Mouse (Mus musculus): ENCODE measurements around the gene Kctd19. TPM values are rescaled to one million over a fixed set of nuclear protein-coding genes. Genes with fewer than 3 reads are reported as not detected.

Kctd19 gene
- polyA plus RNA-seq (2012; ENCODE audit: insufficient read depth, low replicate concordance): not detected in 2 replicates

DNA sequence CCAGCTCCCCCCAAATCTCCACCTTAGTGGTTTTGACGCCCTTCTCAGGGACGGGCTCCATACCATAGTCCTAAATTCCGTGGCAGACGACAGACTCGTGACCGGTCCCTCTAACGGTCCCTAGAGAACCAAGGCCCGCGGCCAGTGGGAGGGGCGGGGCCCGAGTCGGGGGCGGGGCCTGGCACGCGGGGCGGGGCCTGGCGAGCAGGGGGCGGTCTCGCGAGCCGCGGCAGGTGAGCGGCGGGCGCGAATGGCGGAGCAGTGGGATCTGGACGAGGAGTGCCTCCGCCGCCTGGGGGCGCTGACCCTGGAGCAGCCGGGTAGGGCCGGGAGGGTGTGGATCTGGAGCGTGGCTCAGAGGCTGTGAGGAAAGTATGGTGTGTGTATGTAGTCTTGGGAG, at the start of gene Kctd19, which contains the start of gene Lrrc36:
TSS of gene Kctd19 (minus strand) at position 112 of the 400 bp plus-strand sequence.
TSS of gene Lrrc36 (plus strand) at position 181 of the 400 bp plus-strand sequence.
- Histone ChIP-seq H3K27me3 (replicated peaks) (peaks cover 41% of the 10 kb centered on the region), H3K9me3 (peaks cover 11% of the 10 kb centered on the region), H3K4me1 (peaks cover 13% of the 10 kb centered on the region), H3K36me3 (replicated peaks; ENCODE audit: low read length) (no peaks in the 10 kb centered on the region), H3K4me3 (replicated peaks) (peak within 1 kb of the TSS; percentile 86)
- TF ChIP-seq FLI1 (IDR thresholded peaks at IDR 0.05; ENCODE audit: low read length) (no peak), GATA1 (IDR thresholded peaks at IDR 0.05; ENCODE audit: borderline replicate concordance, low read length) (no peak)

DNA sequence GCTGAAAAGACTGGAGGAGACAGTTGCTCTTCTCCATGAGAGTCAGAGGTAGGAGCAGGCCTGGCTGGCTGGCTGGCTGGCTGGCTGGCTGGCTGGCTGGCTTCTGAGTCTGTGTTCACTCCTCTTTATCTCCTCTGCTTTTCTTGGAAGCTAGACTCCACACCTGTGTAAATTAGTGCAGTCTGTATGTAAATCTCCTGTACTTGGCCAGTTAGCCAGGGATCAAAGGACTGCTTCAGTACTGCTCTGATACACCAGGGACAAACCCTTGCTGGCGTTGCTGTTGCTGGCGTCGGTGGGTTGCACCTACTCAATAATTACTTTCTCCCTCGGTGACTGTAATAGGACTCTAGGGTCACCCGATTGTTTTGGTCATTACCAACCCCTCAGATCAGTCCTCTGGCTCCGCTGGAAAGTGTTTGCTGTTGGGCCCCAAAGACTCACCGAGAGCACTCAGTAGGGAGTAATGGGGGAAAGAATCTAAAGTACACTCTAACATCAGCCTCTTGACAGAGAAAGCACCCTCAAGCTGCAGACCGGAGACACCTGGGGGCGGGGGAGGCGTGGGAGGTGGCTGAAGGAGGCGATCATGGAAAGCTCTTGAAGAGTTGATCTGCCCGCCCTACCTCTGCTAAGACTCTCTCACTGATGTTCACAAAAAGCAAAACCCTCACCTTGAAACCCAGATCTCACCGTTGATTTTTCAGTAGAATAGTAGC, 47.9 kb upstream of the Kctd19 start:
- peaks cover 7% of the 10 kb centered on the region; the same call in 1 of the 2 replicates for H3K4me1 ChIP-seq
- no peaks in the 10 kb centered on the region for H3K9me3 ChIP-seq
- TF ChIP-seq GATA1 (IDR thresholded peaks at IDR 0.05; ENCODE audit: borderline replicate concordance, low read length): no peak
- peaks cover 58% of the 10 kb centered on the region for H3K27me3 ChIP-seq (replicated peaks)
- H3K36me3 ChIP-seq (replicated peaks; ENCODE audit: low read length): no peaks in the 10 kb centered on the region
- H3K4me3 ChIP-seq (replicated peaks): no peak overlapping the region

DNA sequence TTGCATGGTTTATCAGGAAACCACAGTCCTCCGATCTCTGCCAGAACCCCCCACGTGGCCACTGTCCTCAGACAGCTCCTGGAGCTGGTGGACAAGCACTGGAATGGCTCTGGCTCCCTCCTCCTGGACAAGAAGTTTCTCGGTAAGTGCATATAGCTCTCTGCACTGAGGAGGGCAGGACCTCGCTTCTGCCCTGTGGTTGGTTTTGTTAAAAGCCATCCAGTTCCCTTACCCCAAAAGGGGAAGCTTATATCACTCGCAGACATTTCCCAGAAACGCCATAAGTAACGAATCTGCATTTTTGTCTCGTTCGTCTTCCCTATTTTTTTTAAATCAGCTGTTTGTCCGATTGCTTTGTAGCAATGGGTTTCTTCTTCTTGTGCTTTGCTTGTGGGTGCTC, 41.9 kb upstream of the Kctd19 start:
- no peaks in the 10 kb centered on the region for H3K9me3 ChIP-seq
- peak overlapping the region; percentile 88 for H3K4me3 ChIP-seq (replicated peaks)
- peaks cover 23% of the 10 kb centered on the region for H3K27me3 ChIP-seq (replicated peaks)
- H3K4me1 ChIP-seq: peaks cover 25% of the 10 kb centered on the region
- TF ChIP-seq FLI1 (IDR thresholded peaks at IDR 0.05; ENCODE audit: low read length) (no peak), GATA1 (IDR thresholded peaks at IDR 0.05; ENCODE audit: borderline replicate concordance, low read length) (no peak)
- no peaks in the 10 kb centered on the region for H3K36me3 ChIP-seq (replicated peaks; ENCODE audit: low read length)

DNA sequence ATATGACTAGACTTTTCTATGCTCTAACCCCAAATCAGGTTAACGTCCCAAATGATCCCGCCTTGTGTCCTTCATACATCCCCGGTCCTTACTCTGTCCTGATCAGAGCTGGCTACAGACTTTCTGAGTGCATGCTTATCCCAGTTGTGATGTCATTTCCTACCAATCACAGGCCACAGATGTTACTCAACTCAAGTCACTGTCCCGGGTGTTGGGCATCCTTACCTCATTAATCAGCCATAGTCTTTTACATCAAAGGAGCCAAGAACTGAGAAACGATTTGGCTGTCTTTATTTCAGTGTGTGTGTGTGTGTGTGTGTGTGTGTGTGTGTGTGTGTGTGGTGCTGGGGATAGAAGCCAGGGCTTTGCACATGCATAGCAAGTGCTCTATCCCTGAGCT, 40.8 kb upstream of the Kctd19 start:
- H3K4me3 ChIP-seq (replicated peaks): no peak overlapping the region
- H3K27me3 ChIP-seq (replicated peaks): peaks cover 28% of the 10 kb centered on the region
- no peak for TF ChIP-seq GATA1 (IDR thresholded peaks at IDR 0.05; ENCODE audit: borderline replicate concordance, low read length)
- TF ChIP-seq FLI1 (IDR thresholded peaks at IDR 0.05; ENCODE audit: low read length): no peak
- H3K36me3 ChIP-seq (replicated peaks; ENCODE audit: low read length): no peaks in the 10 kb centered on the region
- peaks cover 25% of the 10 kb centered on the region for H3K4me1 ChIP-seq
- H3K9me3 ChIP-seq: no peaks in the 10 kb centered on the region

DNA sequence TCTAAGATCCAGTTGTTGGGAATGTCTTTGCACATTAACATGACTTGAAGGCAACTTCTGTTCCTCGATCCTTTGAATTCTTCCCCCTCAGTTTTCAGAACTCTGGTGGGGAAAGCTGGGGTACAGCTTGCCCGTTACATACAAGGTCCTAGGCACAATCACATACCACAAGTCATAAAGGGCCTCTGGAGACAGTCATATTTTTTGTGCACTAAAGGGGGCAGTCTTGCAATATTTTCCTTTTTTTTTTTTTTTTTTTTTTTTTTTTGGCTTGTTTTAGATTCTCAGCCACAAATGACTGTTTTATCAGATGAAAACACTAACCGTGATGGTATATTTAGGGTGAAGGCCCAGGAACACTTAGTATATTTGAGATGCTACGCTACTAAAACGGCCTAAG, 40.0 kb upstream of the Kctd19 start:
- Histone ChIP-seq H3K4me3 (replicated peaks) (peak overlapping the region; percentile 9), H3K9me3 (no peaks in the 10 kb centered on the region), H3K36me3 (replicated peaks; ENCODE audit: low read length) (no peaks in the 10 kb centered on the region), H3K27me3 (replicated peaks) (peaks cover 32% of the 10 kb centered on the region), H3K4me1 (peaks cover 28% of the 10 kb centered on the region)
- TF ChIP-seq GATA1 (IDR thresholded peaks at IDR 0.05; ENCODE audit: borderline replicate concordance, low read length) (no peak), FLI1 (IDR thresholded peaks at IDR 0.05; ENCODE audit: low read length) (no peak)

DNA sequence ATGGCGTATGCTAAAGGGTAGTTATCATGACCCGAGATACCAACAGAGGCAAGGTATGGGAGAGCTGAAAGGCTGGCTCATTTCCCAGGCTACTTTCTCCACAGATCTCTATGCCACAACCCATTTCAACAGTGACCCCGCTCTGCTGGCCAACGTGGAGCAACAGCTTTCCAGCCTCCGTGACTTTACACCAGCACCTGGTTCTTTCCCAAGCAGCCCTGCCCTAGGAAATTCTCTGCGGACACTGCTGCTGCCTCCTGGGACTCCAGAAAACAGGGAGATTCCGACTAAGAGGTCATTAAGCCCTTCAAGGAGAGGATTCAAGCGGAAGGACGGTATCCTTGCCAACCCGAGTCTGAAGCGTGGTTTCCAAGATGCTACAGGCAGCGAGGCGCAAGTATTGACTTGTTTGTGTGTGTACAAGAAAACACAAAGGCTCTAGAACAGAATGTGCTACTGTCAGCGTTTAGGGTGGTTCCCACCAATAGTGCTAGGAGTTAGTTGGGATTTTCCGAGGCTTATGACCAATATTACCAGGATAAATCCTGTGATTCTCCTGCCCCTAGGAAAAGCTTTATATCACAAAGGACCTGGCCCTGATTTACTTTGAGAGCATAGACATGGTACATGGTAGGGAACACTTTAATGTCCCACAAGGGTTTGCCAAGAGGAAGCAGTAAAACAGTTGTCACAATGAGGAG, 38.8 kb upstream of the Kctd19 start:
- H3K4me3 ChIP-seq (replicated peaks): no peak overlapping the region
- H3K27me3 ChIP-seq (replicated peaks): peaks cover 29% of the 10 kb centered on the region
- TF ChIP-seq GATA1 (IDR thresholded peaks at IDR 0.05; ENCODE audit: borderline replicate concordance, low read length): no peak
- TF ChIP-seq FLI1 (IDR thresholded peaks at IDR 0.05; ENCODE audit: low read length): no peak
- no peaks in the 10 kb centered on the region for H3K9me3 ChIP-seq
- H3K4me1 ChIP-seq: peaks cover 30% of the 10 kb centered on the region
- H3K36me3 ChIP-seq (replicated peaks; ENCODE audit: low read length): no peaks in the 10 kb centered on the region

DNA sequence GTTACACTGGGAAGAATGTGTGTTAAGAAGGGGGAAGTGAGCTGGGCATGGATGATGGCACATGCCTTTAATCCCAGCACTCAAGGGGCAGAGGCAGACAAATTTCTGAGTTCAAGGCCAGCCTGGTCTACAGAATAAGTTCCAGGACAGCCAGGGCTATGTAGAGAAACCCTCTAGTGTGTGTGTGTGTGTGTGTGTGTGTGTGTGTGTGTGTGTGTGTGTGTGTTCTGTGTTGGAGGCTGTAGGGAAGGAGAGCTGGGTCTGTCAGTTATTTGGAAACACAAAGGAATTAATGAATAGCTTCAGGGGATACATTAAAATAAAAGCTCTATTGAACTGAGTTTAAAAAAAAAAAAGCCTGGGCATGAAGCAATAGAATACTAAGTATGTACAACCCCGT, 37.7 kb upstream of the Kctd19 start:
- TF ChIP-seq GATA1 (IDR thresholded peaks at IDR 0.05; ENCODE audit: borderline replicate concordance, low read length): no peak
- H3K27me3 ChIP-seq (replicated peaks): peaks cover 29% of the 10 kb centered on the region
- H3K9me3 ChIP-seq: no peaks in the 10 kb centered on the region
- H3K4me3 ChIP-seq (replicated peaks): no peak overlapping the region
- no peaks in the 10 kb centered on the region for H3K36me3 ChIP-seq (replicated peaks; ENCODE audit: low read length)
- peaks cover 31% of the 10 kb centered on the region for H3K4me1 ChIP-seq

DNA sequence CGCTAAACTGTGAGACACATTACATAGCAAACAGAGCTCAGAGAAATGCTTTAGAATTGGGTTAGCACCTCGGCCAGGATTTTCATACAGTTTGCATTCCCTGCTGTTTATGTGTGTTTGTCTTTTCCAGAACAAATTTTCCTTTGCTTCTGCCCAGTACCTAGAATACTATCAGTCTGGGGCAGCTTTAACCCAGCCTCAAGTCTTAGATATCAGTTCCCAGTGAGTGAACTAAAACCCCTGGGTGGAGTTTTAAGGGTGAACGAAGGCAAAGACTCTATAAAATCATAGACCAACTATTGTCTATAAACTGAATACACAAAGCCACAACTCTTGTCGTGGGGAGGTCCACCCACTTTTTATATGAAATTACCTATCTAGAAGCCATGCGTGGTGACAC, 35.3 kb upstream of the Kctd19 start:
- H3K9me3 ChIP-seq: no peaks in the 10 kb centered on the region
- H3K4me3 ChIP-seq (replicated peaks): no peak overlapping the region
- TF ChIP-seq FLI1 (IDR thresholded peaks at IDR 0.05; ENCODE audit: low read length): no peak
- TF ChIP-seq GATA1 (IDR thresholded peaks at IDR 0.05; ENCODE audit: borderline replicate concordance, low read length): no peak
- no peaks in the 10 kb centered on the region for H3K36me3 ChIP-seq (replicated peaks; ENCODE audit: low read length)
- H3K4me1 ChIP-seq: peaks cover 19% of the 10 kb centered on the region
- H3K27me3 ChIP-seq (replicated peaks): peaks cover 43% of the 10 kb centered on the region

DNA sequence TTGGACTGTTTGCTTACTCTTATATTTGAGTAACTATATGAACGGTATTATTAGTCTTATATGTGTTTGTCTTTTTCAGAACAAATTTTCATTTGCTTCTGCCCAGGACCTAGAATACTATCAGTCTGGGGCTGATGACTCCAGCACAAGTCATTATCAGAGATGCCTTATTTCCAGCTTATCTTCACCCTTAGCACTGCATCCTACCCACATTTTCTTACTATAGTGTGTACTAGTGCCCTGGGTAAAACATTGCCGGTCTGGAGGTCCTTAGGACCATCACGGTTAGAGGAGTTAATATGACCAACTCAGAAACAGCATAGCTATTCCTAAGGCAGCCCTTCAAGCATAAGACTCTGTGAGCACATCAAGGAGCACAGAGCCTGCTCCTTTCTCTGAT, 34.9 kb upstream of the Kctd19 start:
- Histone ChIP-seq H3K4me1 (peaks cover 15% of the 10 kb centered on the region), H3K9me3 (no peaks in the 10 kb centered on the region), H3K36me3 (replicated peaks; ENCODE audit: low read length) (no peaks in the 10 kb centered on the region), H3K27me3 (replicated peaks) (peaks cover 46% of the 10 kb centered on the region), H3K4me3 (replicated peaks) (no peak overlapping the region)
- TF ChIP-seq FLI1 (IDR thresholded peaks at IDR 0.05; ENCODE audit: low read length): no peak
- no peak for TF ChIP-seq GATA1 (IDR thresholded peaks at IDR 0.05; ENCODE audit: borderline replicate concordance, low read length)

DNA sequence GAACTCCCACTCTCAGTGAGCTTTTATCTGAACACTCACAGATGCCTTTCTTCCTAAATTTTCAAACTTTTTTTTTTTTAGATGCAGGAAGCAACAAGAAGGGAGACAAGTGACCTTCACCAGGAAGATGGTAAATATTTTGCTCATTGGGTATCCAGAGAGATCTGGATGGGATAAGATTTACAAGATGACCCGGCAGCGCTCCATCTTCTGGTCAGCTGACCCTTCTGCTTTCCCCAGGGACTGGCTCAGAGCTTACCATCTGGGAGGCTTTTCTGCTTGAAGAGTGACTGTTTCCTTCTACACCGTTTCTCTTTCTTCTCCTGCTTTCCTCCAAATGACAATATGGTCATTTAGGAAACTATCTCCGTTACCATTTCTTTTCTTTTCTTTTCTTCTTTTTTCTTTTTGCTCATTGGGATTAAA, 32.8 kb upstream of the Kctd19 start:
- TF ChIP-seq GATA1 (IDR thresholded peaks at IDR 0.05; ENCODE audit: borderline replicate concordance, low read length) (no peak), FLI1 (IDR thresholded peaks at IDR 0.05; ENCODE audit: low read length) (no peak)
- no peaks in the 10 kb centered on the region for H3K36me3 ChIP-seq (replicated peaks; ENCODE audit: low read length)
- no peaks in the 10 kb centered on the region for H3K9me3 ChIP-seq
- H3K4me1 ChIP-seq: peaks cover 10% of the 10 kb centered on the region
- H3K4me3 ChIP-seq (replicated peaks): no peak overlapping the region
- peaks cover 48% of the 10 kb centered on the region for H3K27me3 ChIP-seq (replicated peaks)
